ENCODE assay signal across 9 mouse cellular contexts in genomic region chr7:52120189-52120588, GRCm38 (mm10).
A peak's percentile ranks its signal among the peaks of the same experiment; 100 is the strongest.
ATAC-seq and TF ChIP-seq lines count a peak whose summit lies in the region.
"Had no signal": no experiment of that assay in that cellular context is flagged by ENCODE, and none has a peak within 500 bp of the region (broad histone marks: within the 10 kb centered on the region; RNA-seq: fewer than 3 reads in every experiment).

No protein-coding gene starts in this region.

- no peak for TF ChIP-seq CTCF in intestine, postnatal 0 days (IDR thresholded peaks at IDR 0.05; ENCODE audit: low read depth)

- peak; percentile 81 for ATAC-seq in intestine, embryonic 15.5 days
- no peak for ATAC-seq in intestine, postnatal 0 days
- ATAC-seq in intestine, embryonic 16.5 days: peak; percentile 78
- ATAC-seq in liver, embryonic 12.5 days: no peak
- ATAC-seq: activated CD4-positive, CD25-positive, alpha-beta regulatory T cell, adult 4 months; CD4-positive, CD25-positive, alpha-beta regulatory T cell, adult 4 months; Patski had no signal

- H3K9me3 ChIP-seq in intestine, embryonic 15.5 days: no peaks in the 10 kb centered on the region
- H3K9me3 ChIP-seq in intestine, postnatal 0 days (ENCODE audit: control insufficient read depth): no peaks in the 10 kb centered on the region
- no peaks in the 10 kb centered on the region for H3K9me3 ChIP-seq in intestine, embryonic 16.5 days (ENCODE audit: control insufficient read depth, low read length)
- no peaks in the 10 kb centered on the region for H3K9me3 ChIP-seq in liver, embryonic 12.5 days (replicated peaks)
- H3K9me3 ChIP-seq: G1E had no signal

- no peak overlapping the region for H3K9ac ChIP-seq in intestine, embryonic 15.5 days
- H3K9ac ChIP-seq in intestine, postnatal 0 days (ENCODE audit: low read depth, low read length): no peak overlapping the region
- H3K9ac ChIP-seq in intestine, embryonic 16.5 days (ENCODE audit: low read depth, low read length): no peak overlapping the region
- no peak overlapping the region for H3K9ac ChIP-seq in liver, embryonic 12.5 days

- H3K36me3 ChIP-seq in intestine, embryonic 15.5 days: no peaks in the 10 kb centered on the region
- no peaks in the 10 kb centered on the region for H3K36me3 ChIP-seq in intestine, postnatal 0 days (ENCODE audit: control insufficient read depth, insufficient read depth)
- no peaks in the 10 kb centered on the region for H3K36me3 ChIP-seq in intestine, embryonic 16.5 days (ENCODE audit: control insufficient read depth, insufficient read depth, low read length)
- H3K36me3 ChIP-seq in liver, embryonic 12.5 days: no peaks in the 10 kb centered on the region
- H3K36me3 ChIP-seq: G1E had no signal

- no peak overlapping the region for H3K4me3 ChIP-seq in intestine, embryonic 15.5 days (replicated peaks)
- H3K4me3 ChIP-seq in intestine, postnatal 0 days (ENCODE audit: low read depth, low read length): no peak overlapping the region
- H3K4me3 ChIP-seq in intestine, embryonic 16.5 days (ENCODE audit: low read length): no peak overlapping the region
- no peak overlapping the region for H3K4me3 ChIP-seq in liver, embryonic 12.5 days

- H3K4me2 ChIP-seq in intestine, embryonic 15.5 days (replicated peaks): no peak overlapping the region
- H3K4me2 ChIP-seq in intestine, postnatal 0 days (replicated peaks; ENCODE audit: low read depth): no peak overlapping the region
- H3K4me2 ChIP-seq in intestine, embryonic 16.5 days (ENCODE audit: low read depth, low read length): no peak overlapping the region
- H3K4me2 ChIP-seq in liver, embryonic 12.5 days: no peak overlapping the region

- H3K27ac ChIP-seq in intestine, embryonic 15.5 days: no peak overlapping the region
- H3K27ac ChIP-seq in intestine, postnatal 0 days (ENCODE audit: low read depth, low read length): no peak overlapping the region
- no peak overlapping the region for H3K27ac ChIP-seq in intestine, embryonic 16.5 days (ENCODE audit: low read length)
- H3K27ac ChIP-seq in liver, embryonic 12.5 days: no peak overlapping the region

- no peaks in the 10 kb centered on the region for H3K4me1 ChIP-seq in intestine, embryonic 15.5 days (replicated peaks)
- H3K4me1 ChIP-seq in intestine, postnatal 0 days (replicated peaks; ENCODE audit: control insufficient read depth, insufficient read depth, low read length): no peaks in the 10 kb centered on the region
- no peaks in the 10 kb centered on the region for H3K4me1 ChIP-seq in intestine, embryonic 16.5 days (ENCODE audit: control insufficient read depth, insufficient read depth, low read length)
- no peaks in the 10 kb centered on the region for H3K4me1 ChIP-seq in liver, embryonic 12.5 days

- H3K27me3 ChIP-seq in intestine, embryonic 15.5 days (replicated peaks): no peaks in the 10 kb centered on the region
- no peaks in the 10 kb centered on the region for H3K27me3 ChIP-seq in intestine, postnatal 0 days (replicated peaks; ENCODE audit: control insufficient read depth, insufficient read depth, low read length)
- no peaks in the 10 kb centered on the region for H3K27me3 ChIP-seq in intestine, embryonic 16.5 days (replicated peaks; ENCODE audit: control insufficient read depth, insufficient read depth, low read length)
- H3K27me3 ChIP-seq in liver, embryonic 12.5 days (replicated peaks): no peaks in the 10 kb centered on the region
- H3K27me3 ChIP-seq: CH12.LX, Patski had no signal

Comparison
In these comparisons a context has a peak if more than half of its experiments do, and no peak if none do; other contexts are left out.
1. ATAC-seq: peak in intestine, embryonic 15.5 days (single experiment) and intestine, embryonic 16.5 days (single experiment); none in intestine, postnatal 0 days (single experiment) and liver, embryonic 12.5 days (single experiment).